Mouse (Mus musculus) heart, embryonic 15.5 days (tissue): Measurements from ENCODE around the gene Mylk. TPM values are rescaled to one million over a fixed set of nuclear protein-coding genes. Genes with fewer than 3 reads are reported as not detected.
A peak's percentile ranks its signal among the peaks of the same experiment; 100 is the strongest.

Experiments used
- ATAC-seq: fragments of 200-750 bp; cut with Nextera tagmentation; replicated peaks from 2 replicates; pipeline ENCODE4 v1.8.0; 2017; ENCODE audit warnings: low read depth, moderate TSS enrichment; ENCODE audit not compliant: insufficient number of reproducible peaks, insufficient read depth, low FRiP score
- H3K27ac ChIP-seq: fragments of 300-500 bp; sonication (generic); 2 replicates; pipeline ENCODE4 v1.5.1; 2015; ENCODE audit warnings: mild to moderate bottlenecking, inconsistent platforms
- H3K27me3 ChIP-seq: fragments of 300-500 bp; sonication (generic); 2 replicates; pipeline ENCODE4 v1.6.1; 2015; ENCODE audit warnings: inconsistent platforms
- H3K36me3 ChIP-seq: fragments of 300-500 bp; sonication (generic); 2 replicates; pipeline ENCODE4 v1.6.1; 2015; ENCODE audit warnings: mild to moderate bottlenecking, inconsistent platforms
- H3K4me1 ChIP-seq: fragments of 300-500 bp; sonication (generic); replicated peaks from 2 replicates; pipeline ENCODE4 v1.6.1; 2015; ENCODE audit warnings: inconsistent platforms
- H3K4me2 ChIP-seq: fragments of 300-500 bp; sonication (generic); 2 replicates; pipeline ENCODE4 v1.6.1; 2015; ENCODE audit warnings: inconsistent platforms, mild to moderate bottlenecking, moderate library complexity
- H3K4me3 ChIP-seq: fragments of 300-500 bp; sonication (generic); 2 replicates; pipeline ENCODE4 v1.5.1; 2015; ENCODE audit warnings: mild to moderate bottlenecking, inconsistent platforms
- H3K9ac ChIP-seq: fragments of 300-500 bp; sonication (generic); 2 replicates; pipeline ENCODE4 v1.6.1; 2015; ENCODE audit warnings: mild to moderate bottlenecking, inconsistent platforms
- H3K9me3 ChIP-seq: fragments of 300-500 bp; sonication (generic); replicated peaks from 2 replicates; pipeline ENCODE4 v1.6.1; 2016; ENCODE audit warnings: inconsistent platforms
- WGBS: fragments of 180-500 bp; shearing (Covaris S2); methylation state at CpG from one replicate; pipeline ENCODE4 v1.1.7; 2015; ENCODE audit warnings: mixed read lengths; 5-methylcytosine and 5-hydroxymethylcytosine counted together
- polyA plus RNA-seq: library from polyadenylated mRNA; unstranded; fragments of >200 nt; fragmentation: Nextera tagmentation; extraction: Ambion mirVana; gene quantifications from 2 replicates; pipeline ENCODE4 v1.2.1, GENCODE M21; 2015

Mylk gene
- polyA plus RNA-seq, 1 experiment from 2014 or later = 10.1 TPM

DNA sequence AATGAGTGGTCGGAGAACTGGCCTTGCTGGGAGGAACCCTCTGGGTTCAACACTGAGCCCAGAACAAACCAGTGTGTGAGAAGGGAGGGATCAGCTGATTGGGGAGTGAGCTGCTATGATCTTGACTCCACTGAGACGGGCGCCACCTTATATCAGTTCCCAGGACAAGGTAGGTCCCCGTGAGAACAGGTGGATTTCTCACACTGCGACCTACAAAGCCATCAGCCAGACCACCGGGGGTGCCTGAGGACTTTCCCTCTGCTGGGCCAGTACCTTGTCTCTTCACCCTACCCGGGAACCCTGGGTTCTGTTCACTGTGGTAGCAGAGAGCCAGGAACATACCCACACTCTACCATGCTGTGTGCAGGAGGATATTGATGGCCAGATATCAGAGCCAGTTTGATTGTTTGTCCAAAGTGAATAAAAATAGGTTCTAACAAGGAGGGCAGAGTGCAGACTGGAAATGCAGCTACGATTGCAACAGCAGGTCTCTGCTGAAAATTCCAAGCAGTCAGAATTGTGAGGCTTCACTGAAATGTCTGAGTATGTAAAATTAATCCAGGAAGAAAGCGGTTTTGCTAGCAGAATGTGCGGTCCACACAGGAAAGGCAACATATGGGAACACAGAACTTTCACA lies 248.8 kb downstream of the Mylk start:
- no peak for ATAC-seq
- WGBS = 79% methylated on average over 10 of the region's 10 CpGs
- no peak overlapping the region for H3K27ac ChIP-seq

GRCm38 (mm10) chr16:34994641-34995141 lies 249.7 kb downstream of the Mylk start:
- H3K36me3 ChIP-seq = no peaks in the 10 kb centered on the region
- H3K4me1 ChIP-seq = peaks cover 19% of the 10 kb centered on the region
- H3K9me3 ChIP-seq = no peaks in the 10 kb centered on the region
- H3K4me2 ChIP-seq = no peak overlapping the region
- no peak overlapping the region for H3K9ac ChIP-seq
- no peak overlapping the region for H3K4me3 ChIP-seq
- no peak for ATAC-seq
- H3K27me3 ChIP-seq = 0 out of 2 replicates have a peak, but pooled peaks cover 3% of the 10 kb centered on the region
- H3K27ac ChIP-seq = no peak overlapping the region
- 74% methylated on average over 9 of the region's 9 CpGs for WGBS

More for the DNA sequence above, 248.8 kb downstream of the Mylk start:
- Histone ChIP-seq H3K36me3 (no peaks in the 10 kb centered on the region), H3K4me1 (peaks cover 19% of the 10 kb centered on the region), H3K27me3 (0 out of 2 replicates have a peak, but pooled peaks cover 3% of the 10 kb centered on the region), H3K9me3 (no peaks in the 10 kb centered on the region), H3K4me2 (no peak overlapping the region), H3K4me3 (no peak overlapping the region), H3K9ac (no peak overlapping the region)

GRCm38 (mm10) chr16:34996133-34996532 lies 251.1 kb downstream of the Mylk start:
- ATAC-seq = 0 out of 2 replicates have a peak, but pooled peaks have one; percentile 20
- Histone ChIP-seq H3K27ac (peak overlapping the region; percentile 39; the same call in 1 of the 2 replicates), H3K9ac (no peak overlapping the region), H3K36me3 (no peaks in the 10 kb centered on the region), H3K4me3 (no peak overlapping the region), H3K27me3 (0 out of 2 replicates have a peak, but pooled peaks cover 3% of the 10 kb centered on the region), H3K9me3 (no peaks in the 10 kb centered on the region), H3K4me2 (0 out of 2 replicates have a peak overlapping the region, but pooled peaks have one; percentile 9), H3K4me1 (peaks cover 26% of the 10 kb centered on the region)
- WGBS = 33% methylated on average over 5 of the region's 5 CpGs

GRCm38 (mm10) chr16:34997052-34997451 lies 252.0 kb downstream of the Mylk start:
- no peak overlapping the region for H3K4me2 ChIP-seq
- no peak overlapping the region for H3K27ac ChIP-seq
- H3K9ac ChIP-seq = no peak overlapping the region
- 54% methylated on average over 4 of the region's 4 CpGs for WGBS
- H3K9me3 ChIP-seq = no peaks in the 10 kb centered on the region
- no peaks in the 10 kb centered on the region for H3K36me3 ChIP-seq
- no peak for ATAC-seq
- 0 out of 2 replicates have a peak, but pooled peaks cover under 1% of the 10 kb centered on the region for H3K27me3 ChIP-seq
- peaks cover 29% of the 10 kb centered on the region for H3K4me1 ChIP-seq
- H3K4me3 ChIP-seq = no peak overlapping the region

GRCm38 (mm10) chr16:34997576-34997975 lies 252.6 kb downstream of the Mylk start:
- no peak for ATAC-seq
- H3K4me2 ChIP-seq = no peak overlapping the region
- H3K36me3 ChIP-seq = no peaks in the 10 kb centered on the region
- WGBS = 64% methylated on average over 10 of the region's 10 CpGs
- no peaks in the 10 kb centered on the region for H3K27me3 ChIP-seq
- H3K27ac ChIP-seq = no peak overlapping the region
- H3K4me1 ChIP-seq = peaks cover 29% of the 10 kb centered on the region
- H3K9ac ChIP-seq = no peak overlapping the region
- H3K4me3 ChIP-seq = no peak overlapping the region
- no peaks in the 10 kb centered on the region for H3K9me3 ChIP-seq

DNA sequence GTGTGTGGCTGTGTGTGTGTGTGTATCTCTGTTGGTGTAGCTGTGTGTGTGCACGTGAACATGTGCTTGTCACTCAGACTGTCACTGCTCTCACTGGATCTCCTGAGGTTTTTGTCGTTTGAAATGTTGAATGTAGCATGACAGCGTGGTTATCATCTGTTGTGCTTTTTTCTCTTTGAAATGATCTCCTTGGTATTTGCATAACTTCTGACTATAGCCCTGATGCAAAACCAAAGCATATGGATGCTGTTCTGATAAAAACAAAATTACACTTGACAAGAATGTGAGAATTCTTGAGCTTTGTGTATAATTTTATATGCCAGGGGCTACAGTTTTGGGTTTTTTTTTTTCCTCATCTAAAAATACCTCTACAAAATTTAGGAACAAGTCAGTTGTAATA lies 254.0 kb downstream of the Mylk start:
- no peak for ATAC-seq
- Histone ChIP-seq H3K4me2 (no peak overlapping the region), H3K27ac (no peak overlapping the region), H3K36me3 (no peaks in the 10 kb centered on the region), H3K4me3 (no peak overlapping the region), H3K9ac (no peak overlapping the region), H3K27me3 (no peaks in the 10 kb centered on the region), H3K4me1 (peaks cover 29% of the 10 kb centered on the region), H3K9me3 (no peaks in the 10 kb centered on the region)
- 78% methylated on average over 3 of the region's 3 CpGs for WGBS

DNA sequence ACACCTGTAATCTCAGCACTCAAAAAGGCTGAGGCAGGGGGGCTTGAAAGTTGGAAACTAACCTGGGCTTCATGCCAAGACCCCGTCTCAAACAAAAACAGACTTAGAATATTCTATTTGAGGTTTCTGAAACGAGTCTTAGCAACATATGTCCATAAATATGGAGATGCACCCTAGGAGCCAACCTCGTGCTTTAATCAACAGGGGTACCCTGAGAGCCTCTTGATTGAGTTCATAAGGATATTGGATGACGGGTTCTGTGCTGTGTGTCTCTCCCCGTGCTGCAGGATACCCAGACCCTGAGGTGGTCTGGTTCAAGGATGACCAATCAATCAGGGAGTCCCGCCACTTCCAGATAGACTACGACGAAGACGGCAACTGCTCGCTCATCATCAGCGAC lies 255.0 kb downstream of the Mylk start:
- Histone ChIP-seq H3K9me3 (no peaks in the 10 kb centered on the region), H3K36me3 (no peaks in the 10 kb centered on the region), H3K27me3 (no peaks in the 10 kb centered on the region), H3K27ac (no peak overlapping the region), H3K4me1 (peaks cover 29% of the 10 kb centered on the region), H3K4me3 (no peak overlapping the region), H3K4me2 (peak overlapping the region; percentile 51), H3K9ac (no peak overlapping the region)
- 46% methylated on average over 11 of the region's 11 CpGs for WGBS
- ATAC-seq = no peak

DNA sequence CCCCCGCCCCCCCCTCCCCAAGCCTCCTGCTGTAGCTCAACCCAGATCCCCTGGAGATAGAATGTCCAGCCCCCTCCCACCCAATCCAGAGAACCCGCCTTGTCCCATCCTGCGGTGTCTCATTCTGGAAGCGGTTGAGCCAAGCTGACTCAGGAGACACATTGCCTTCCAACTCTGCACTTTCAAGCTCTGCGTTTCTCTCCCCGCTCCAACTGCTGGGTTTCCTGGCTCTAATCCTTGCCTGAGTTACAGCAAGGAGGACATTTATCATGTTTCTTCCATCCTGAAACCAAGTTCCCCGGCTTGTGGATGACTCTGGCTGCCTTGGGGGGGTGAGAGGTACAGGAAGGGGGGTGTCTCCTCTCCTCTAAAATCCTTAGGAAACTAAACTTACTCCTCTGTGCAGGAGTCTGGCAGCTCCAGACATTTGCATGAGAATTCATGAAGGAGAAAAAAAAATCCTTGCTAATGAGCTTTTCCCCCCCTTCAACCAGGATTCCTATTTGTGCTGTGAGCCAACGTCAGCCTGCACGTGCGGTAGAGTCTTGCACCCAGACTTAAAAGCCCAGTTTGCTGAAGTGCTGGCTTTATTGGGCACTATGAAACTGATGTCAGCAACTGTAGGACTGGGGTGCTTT lies 256.0 kb downstream of the Mylk start:
- no peak for ATAC-seq
- H3K4me3 ChIP-seq = 0 out of 2 replicates have a peak overlapping the region, but pooled peaks have one; percentile 4
- H3K9ac ChIP-seq = peak overlapping the region; percentile 4; the same call in 1 of the 2 replicates
- WGBS = 11% methylated on average over 10 of the region's 10 CpGs
- H3K4me1 ChIP-seq = peaks cover 24% of the 10 kb centered on the region
- no peak overlapping the region for H3K27ac ChIP-seq
- no peaks in the 10 kb centered on the region for H3K27me3 ChIP-seq
- H3K4me2 ChIP-seq = peak overlapping the region; percentile 51
- no peaks in the 10 kb centered on the region for H3K9me3 ChIP-seq
- H3K36me3 ChIP-seq = no peaks in the 10 kb centered on the region

DNA sequence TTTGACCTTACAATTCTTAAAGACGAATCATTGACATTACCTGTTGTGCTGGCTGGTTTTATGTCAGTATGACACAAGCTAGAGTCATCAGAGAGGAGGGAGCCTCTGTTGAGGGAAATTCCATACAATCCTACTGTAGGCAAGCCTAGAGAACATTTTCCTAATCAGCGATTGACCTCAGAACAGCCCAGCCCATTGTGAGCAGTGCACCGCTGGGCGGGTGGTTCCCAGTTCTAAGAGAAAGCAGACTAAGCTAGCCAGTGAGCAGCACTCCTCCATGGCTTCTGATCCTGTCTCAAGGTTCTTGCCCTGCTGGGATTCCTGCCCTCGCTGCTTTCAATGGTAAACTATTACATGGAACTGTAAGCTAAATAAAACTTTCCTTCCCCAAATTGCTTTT lies 259.3 kb downstream of the Mylk start:
- H3K4me3 ChIP-seq = no peak overlapping the region
- H3K4me1 ChIP-seq = peaks cover 10% of the 10 kb centered on the region
- no peaks in the 10 kb centered on the region for H3K9me3 ChIP-seq
- H3K4me2 ChIP-seq = no peak overlapping the region
- H3K9ac ChIP-seq = no peak overlapping the region
- ATAC-seq = no peak
- H3K27ac ChIP-seq = no peak overlapping the region
- no peaks in the 10 kb centered on the region for H3K27me3 ChIP-seq
- WGBS = 74% methylated on average over 5 of the region's 5 CpGs
- H3K36me3 ChIP-seq = no peaks in the 10 kb centered on the region

GRCm38 (mm10) chr16:35004756-35005155 lies 259.7 kb downstream of the Mylk start:
- H3K4me2 ChIP-seq = no peak overlapping the region
- H3K9me3 ChIP-seq = no peaks in the 10 kb centered on the region
- H3K36me3 ChIP-seq = no peaks in the 10 kb centered on the region
- H3K4me3 ChIP-seq = no peak overlapping the region
- 82% methylated on average over 2 of the region's 2 CpGs for WGBS
- H3K9ac ChIP-seq = no peak overlapping the region
- H3K27ac ChIP-seq = no peak overlapping the region
- H3K27me3 ChIP-seq = no peaks in the 10 kb centered on the region
- peaks cover 10% of the 10 kb centered on the region for H3K4me1 ChIP-seq
- ATAC-seq = no peak

GRCm38 (mm10) chr16:35006251-35006650 lies 261.2 kb downstream of the Mylk start:
- whole genome bisulfite sequencing = 87% methylated on average over 5 of the region's 5 CpGs
- Histone ChIP-seq H3K9ac (no peak overlapping the region), H3K27me3 (no peaks in the 10 kb centered on the region), H3K36me3 (no peaks in the 10 kb centered on the region), H3K4me2 (no peak overlapping the region), H3K4me3 (no peak overlapping the region), H3K4me1 (peaks cover 2% of the 10 kb centered on the region; the same call in 1 of the 2 replicates), H3K9me3 (no peaks in the 10 kb centered on the region), H3K27ac (no peak overlapping the region)
- no peak for ATAC-seq
